Mouse (Mus musculus) spleen, postnatal 4 days (tissue): ENCODE results near the gene Rac1.

ENCODE experiments used
- DNase-seq, 2 experiments: peaks; one replicate each; pipeline ENCODE4 v3.0.0; 2022; ENCODE audit warnings: low spot score in 2 of 2

Rac1 gene

DNA sequence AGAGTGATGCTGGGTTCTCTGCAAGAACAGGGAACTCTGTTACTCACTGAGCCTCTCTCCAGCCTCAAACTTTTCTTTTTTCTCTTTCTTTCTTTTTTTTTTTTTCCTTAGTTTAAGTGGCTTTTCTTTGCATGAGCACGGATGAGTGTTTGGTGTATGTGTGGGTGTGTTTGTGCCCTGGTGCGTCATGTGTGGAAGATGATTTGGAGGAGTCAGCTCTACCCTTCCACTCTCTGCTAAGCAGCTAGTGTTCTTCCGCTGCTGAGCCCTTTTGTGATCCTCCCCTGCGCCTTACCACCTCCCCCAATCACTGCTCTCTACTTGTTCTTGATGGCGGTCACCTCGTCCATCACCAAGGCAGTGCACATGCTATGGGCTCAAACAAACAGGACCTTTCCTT lies 32.1 kb downstream of the Rac1 start:
- no peak for DNase-seq

DNA sequence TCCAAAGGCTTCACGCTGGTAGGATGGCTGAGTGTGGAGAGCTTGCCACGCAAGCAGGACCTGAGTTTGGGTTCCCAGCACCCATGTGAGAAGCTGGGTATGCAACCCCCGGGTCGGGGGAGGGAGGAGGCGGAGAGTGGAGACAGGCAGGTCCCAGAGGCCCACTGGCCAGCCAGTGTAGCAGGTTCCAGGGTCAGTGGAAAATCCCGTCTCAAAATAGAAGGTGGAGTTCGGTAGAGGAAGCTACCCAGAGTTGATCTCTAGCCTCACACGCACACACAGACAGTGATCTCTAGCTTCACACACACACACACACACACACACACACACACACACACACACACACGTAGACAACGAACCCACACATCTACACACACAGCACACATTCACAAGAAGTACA lies 34.7 kb downstream of the Rac1 start:
- DNase-seq: no peak

DNA sequence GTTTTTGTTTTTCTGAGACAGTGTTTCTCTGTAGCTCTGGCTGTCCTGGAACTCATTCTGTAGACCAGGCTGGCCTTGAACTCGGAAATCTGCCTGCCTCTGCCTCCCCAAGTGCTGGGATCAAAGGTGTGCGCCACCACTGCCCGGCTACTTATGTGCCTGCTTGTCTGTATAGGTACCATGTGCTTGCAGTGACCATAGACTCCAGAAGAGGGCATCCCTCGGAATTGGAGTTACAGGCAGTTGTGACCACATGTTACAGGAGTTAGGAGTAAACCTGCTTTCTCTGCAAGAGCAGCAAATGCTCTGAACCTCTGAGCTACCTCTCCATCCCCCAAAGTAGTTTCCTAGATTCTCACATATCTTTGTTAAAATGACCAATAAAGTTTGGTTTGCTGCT lies 36.1 kb downstream of the Rac1 start:
- DNase-seq: no peak

DNA sequence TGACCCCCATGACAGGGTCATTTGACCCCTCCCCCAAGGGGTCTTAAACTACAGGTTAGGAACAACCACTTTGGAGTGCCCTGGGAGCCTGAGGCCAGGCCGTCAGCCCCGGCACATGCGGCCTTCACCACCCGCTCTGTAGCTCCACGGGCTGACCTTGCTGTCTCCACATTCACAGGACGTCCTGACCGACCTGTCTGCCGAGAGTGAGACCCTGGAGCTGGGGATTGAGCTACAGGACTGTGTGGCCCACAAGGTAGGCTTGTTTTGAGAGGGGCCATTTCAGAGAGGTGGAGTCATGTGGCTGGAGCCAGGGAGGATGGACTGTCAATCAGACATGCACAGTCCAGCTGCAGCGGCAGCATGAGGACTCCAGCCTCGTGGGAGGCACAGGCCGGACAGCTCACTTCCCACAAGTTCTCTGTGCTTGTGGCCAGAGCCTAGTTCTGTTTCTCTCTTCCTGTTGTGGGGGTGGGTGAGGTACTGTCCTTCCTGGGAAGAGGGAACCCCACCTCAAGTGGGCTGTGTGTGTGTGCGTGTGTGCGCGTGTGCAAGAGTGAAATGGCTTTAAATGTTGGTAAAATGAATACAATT lies 38.0 kb downstream of the Rac1 start:
- DNase-seq: no peak

DNA sequence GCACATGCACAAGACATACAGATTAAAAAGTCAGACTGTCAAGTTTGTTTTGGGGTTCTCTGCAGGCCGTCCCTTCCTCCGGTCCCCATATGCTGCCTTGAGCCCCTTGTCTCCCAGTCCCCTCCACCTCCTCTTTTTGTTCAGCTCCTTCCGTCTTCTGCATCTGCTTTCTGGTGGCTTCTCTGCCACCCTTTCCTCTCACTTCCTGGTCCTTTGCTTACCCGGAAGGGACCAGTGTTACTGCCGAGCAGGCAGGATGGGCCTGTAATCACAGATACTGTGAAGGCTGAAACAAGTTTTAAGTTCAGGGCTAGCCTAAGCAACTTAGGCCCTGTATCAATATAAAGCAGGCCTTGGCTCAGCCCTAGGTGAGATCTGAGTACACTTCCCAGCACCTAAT lies 39.8 kb downstream of the Rac1 start:
- DNase-seq: no peak

DNA sequence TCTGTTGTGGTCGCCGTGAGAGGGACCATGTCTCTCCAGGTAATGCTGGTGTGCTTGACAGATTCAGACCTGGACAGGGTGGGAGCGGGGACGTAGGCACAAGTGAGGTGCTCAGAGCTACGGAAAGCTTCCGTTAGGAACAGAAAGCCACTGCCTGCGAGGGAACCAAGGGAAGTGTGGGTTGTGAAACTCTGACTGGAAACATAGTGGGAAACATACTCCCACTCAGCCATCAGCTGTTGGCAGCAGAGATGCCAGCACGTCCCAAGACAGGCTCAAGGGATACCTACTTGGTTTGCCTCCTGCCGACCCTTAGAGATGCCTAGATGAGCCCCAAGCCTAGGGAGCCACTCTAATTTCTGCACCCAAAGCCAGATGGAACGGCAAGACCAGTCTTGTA lies 40.6 kb downstream of the Rac1 start:
- DNase-seq: no peak

DNA sequence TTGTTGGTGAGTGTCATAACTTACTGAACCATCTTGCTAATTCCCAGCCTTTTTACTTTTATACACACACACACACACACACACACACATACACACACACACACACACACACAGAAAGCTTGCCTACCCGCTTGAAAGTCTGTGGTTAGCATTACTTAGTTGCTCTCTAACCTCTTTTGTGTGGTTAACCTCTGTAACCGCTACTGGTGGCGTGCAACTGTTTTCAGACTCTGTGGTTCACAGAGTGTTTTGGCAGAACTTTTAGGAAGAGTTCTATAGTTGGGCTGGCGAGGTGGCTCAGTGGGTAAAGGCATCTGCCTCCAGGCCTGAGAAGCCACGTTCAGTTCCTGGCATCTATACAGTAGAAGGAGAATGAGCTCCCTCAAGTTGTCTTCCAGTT lies 42.9 kb downstream of the Rac1 start:
- DNase-seq: no peak

DNA sequence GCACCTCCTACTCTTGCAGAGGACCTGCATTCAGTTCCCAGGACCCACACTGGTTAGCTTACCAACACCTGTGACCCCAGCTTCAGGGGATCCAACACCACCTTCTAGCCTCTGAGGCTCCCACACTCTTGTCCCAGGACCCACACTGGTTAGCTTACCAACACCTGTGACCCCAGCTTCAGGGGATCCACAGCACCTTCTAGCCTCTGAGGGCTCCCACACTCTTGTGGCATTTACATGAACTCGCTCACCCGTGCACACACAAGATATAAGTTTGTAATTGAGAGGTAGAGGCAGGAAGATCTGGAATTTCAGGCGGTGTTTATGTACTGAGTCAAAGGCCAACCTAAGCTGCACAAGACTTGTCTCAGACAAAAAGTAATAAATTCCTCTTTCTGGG lies 49.9 kb downstream of the Rac1 start:
- DNase-seq: no peak

DNA sequence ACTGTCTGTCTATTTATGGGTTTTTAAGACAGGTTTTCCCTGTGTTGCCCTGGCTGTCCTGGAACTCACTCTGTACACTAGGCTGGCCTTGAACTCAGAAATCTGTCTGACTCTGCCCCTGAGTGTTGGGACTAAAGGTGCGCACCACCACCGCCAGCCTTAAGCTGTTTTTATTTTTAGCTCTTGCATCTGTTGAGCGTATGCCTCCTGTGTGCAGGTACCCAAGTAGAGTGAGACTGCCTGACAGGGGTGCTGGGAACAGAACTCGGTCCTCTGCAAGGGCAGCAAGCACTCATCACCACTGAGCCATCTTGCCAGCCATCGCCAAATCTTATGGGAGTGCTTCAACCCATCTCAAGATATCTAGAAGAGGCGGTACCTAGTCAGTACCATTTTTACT lies 51.8 kb downstream of the Rac1 start:
- DNase-seq: no peak

DNA sequence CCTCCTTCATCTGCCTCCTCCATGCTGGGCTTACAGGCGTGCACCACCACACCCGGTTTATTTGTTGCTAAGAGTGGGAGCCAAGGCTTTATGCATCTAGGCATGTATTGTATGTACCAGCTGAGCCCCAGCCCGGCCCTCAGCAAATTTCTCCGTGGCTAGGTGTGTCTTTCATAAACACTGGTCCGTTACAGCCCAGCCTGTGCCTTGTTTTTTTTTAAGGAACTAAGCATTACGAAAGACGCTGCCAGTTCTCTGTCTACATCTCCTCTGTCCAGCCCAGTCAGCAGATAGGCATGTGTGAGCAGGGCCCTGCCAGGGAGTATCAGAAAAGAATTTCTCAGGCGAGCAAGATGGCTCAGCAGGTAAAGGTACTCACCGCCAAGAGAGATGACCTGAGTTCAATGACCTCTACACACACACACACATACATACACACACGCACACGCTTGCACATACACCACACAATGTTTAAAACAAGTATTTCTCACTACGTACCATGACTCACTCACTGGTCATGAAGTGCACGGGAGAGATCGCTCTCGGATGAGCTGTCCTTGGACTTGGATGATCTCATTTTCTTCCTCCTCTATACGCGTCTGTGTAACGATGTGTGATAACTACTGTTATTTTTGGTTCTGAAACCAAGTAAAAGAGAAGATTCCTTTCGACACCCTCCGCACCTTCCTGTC lies 52.5 kb downstream of the Rac1 start:
- no peak for DNase-seq

DNA sequence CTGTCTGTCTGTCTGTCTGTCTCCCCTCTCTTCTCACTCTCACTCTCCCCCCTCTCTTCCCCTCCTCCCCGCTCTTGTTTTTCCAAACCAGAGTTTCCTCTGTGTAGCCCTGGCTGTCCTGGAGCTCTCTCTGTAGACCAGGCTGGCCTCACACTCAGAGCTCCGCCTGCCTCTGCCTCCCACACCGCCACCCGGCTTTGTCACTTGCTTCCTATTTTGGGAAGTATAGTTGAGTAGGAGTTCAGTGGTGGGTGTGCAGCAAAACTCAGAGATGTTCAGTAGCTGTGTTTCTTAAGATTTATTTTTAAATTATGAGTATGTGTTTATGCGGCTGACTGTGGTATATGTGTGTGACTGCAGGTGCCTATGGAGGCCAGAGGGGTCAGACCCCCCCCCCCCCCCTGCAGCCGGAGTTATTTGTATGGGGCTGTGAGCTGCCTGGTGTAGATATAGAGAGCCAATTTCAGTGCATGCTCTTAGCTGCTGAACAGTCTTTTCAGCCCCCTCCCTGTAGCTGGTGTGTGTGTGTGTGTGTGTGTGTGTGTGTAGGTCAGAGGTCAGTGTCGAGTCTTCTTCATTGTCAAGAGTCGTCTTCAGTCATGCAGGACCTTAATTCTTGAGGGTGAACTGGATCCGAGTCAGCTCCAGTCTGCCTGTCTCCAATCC lies 55.8 kb downstream of the Rac1 start:
- peak; percentile 11 to 61 for DNase-seq

DNA sequence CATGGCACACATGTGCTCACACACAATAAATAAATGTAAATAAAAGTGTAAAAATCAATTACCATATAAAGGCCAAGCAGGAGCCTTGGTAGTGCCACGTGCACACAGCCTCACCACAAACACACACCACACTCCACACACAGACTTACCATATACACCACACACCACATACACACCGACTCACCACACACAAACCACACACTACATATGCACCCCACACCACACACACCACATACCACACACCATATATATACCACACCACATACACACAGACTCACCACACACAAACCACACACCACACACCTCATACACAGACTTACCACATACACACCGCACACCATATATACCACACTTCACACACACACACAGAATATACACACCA lies 56.7 kb downstream of the Rac1 start:
- no peak for DNase-seq

DNA sequence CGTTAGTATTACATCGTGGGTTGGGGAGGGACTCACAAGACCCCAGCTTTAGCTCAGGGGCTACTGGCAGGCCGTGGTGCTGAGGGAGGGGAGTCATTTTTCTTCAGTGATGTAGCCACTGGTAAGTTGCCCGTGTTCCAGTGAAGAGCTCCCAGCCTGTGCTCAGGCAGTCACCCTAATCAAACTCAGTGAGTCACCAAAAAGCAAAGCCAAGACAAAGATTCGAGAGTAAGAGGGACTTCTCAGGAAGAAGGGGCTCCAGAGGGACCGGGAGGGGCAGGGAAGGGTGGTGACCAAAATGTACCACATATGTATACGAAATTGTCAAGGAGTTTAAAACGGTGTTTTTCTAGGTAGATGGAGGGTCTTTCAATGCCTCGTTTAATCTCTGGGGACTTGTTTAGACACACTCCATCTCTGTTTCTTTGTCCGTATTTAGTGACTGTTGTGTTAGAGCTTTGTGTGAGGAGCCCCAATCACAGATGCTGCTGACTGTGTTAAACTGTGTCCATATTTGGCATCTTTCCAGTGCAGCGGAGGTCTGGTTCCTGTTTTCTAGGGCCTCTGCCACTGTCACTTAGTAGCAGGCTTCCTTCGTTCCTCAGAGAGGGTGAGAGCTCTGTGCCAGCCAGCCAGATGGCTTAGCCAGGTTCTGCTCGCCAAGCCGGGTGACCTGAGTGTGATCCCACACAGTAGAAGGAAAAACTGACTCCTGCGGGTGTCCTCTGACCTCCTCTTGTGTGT lies 57.2 kb downstream of the Rac1 start:
- peak; percentile 59 to 74 for DNase-seq

DNA sequence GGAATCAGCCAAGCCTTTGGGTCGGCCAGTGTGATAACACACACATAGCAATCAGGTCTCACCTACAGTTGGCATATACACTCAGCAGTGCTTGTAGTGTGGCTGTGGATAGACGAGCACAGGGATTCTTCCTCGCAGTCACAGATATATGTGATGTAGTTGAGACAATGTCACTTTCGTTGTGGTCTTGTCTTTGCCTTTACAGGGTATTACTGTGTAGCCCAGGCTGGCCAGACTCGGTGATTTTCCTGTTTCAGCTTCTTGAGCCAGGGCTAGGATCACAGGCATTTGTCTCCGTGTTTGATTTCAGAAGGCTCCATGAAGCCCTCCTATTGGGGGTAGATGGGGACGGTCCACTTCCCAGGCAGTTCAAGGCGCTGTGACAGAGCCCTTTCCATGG lies 58.2 kb downstream of the Rac1 start:
- peak; percentile 7 to 47 for DNase-seq

DNA sequence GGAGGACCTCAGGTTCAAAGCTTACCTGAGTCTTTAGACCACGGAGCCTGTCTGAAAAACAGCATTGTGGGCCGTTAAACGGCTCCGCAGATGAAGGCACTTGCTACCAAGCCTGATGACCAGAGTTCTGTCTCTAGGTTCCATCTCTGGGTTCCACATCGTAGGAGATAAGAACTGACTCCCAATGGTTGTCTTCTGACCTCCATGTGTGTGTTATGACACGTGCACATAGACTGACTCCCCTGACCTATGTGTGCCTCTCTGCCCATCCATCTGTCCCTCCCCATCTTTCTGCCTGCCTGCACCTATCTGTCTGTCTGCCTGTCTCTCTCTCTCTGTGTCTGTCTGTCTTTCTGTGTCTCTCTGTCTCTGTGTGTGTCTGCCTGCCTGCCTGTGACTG lies 59.9 kb downstream of the Rac1 start:
- peak; percentile 8 to 53 for DNase-seq

DNA sequence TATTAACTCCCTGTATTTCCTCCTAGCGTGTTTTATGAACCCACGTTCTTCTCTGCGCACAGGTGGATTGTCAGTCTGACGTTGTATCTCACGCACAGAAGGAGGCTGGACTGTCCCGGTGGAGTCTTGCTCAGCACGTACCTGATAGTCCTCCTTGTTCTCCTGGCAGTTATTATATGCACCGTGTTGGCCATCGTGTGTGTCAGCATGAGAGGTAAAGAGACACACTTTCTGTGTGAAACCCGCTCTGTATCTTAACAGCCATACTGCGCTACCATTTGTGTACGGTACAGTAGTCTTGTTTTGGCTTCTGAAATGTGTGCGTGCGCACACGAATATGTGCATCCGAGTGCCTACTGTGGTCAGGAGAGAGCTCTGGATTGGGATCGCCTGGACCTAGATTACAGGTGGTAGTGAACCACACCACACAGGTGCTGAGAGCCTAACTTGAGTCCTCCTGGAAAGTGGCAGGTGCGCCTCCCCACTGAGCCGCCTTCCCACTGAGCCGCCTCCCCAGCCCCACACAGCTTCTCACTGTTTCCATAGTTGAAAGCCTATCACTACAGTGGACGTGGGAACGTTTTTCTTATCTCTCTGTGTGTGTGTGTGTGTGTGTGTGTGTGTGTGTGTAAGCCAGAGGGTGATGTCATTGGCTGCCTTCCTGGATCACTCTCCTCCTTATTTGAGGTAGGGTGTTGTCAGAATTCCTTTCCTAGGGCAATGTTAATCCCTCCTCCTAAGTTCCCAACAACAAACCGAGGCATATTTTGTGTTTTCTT lies 60.8 kb downstream of the Rac1 start:
- DNase-seq: peak; percentile 11 to 53

DNA sequence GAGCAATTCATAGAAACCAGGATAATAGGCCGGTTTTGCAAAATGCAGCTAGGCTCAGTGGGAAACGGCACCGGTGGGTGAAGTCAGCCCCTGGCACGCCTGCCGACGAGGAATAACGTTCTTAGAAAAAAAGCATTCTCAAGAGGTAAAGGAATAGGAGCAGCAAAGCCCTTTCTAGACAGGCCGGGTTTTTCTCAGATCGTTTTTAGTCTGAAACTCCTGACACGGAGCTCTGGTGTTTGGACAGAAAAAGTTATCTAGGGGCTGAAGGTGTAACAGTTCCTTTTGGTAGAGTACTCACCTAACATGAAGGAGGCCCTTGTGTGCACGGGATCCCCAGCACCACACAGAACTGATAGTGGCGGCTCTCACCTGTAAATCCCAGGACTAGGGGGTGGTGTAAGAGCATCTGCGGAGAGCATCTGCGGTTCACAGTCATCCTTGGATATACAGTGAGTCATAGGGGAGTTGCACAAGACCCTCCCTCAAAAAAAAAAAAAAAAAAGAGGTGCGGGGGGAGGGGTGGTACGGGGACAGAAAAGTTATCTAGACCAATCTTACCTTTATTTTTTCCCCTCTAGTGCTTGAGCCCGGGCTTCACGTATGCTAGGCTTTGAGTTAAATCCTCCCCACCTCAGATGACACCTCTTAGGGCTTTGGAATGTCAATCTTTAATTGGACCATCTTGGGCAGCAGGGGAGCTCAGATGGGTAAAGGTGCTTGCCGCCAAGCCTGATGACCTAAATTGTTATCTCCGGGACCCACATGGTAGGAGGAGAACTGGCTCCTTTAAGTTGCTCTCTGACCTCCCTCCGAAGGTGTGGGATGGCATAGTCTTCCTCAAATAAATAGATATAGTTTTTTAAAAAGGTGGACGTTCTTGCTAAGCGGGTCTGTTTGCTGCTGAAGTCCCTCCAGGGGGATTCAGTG lies 62.4 kb downstream of the Rac1 start:
- DNase-seq: peak; percentile 25 to 63

DNA sequence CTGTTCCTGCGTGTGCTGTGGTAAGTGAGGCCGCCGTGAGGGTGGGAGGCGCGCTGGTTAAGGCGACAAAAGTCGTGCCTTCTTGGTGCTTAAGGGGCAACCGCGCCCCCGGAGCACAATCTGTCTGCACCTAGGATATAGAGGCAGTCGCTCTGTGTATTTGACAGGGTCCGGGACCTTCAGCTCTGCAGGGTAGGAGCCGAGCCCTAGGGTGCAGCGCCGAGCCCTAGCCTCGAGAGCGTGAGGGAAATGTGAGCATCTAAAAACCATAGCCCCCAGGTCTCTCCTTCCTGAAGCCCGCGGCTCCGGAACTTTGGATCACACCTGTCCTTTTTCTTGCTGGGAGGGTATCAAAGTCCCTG lies 63.1 kb downstream of the Rac1 start:
- no peak for DNase-seq

DNA sequence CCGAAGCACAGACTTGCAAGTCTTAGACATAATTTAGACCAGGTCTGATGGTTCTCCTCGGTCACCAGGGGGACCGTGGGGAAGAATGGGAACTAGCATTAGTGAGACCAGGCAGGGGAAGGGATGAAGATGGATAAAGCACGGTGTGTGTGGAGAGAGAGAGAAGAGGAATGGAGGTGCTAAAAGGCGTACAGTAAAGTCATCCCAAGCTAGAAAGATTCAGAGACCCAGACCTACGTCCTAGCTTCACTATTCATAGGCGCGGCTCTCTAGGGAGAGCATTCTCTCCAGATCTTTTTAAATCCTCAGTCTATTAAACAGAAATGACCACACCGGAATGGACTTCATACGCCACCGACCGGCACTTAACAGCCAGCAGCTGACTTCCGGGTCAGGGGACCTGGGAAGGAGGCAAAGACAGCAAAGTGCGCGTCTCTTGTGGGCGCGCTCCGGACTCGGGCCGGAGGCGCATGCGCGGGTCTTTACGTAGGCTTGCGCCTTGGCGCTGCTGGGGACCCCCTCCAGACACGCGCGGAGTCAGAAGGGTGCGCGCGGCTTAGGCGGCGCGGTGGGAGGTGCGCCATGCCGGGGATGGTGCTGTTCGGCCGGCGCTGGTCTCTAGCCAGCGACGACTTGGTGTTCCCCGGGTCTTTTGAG lies 63.6 kb downstream of the Rac1 start, which contains the start of gene Daglb:
Daglb (plus strand) TSS at position 485 of the 657 bp plus-strand sequence.
- DNase-seq: peak; percentile 87 to 94

DNA sequence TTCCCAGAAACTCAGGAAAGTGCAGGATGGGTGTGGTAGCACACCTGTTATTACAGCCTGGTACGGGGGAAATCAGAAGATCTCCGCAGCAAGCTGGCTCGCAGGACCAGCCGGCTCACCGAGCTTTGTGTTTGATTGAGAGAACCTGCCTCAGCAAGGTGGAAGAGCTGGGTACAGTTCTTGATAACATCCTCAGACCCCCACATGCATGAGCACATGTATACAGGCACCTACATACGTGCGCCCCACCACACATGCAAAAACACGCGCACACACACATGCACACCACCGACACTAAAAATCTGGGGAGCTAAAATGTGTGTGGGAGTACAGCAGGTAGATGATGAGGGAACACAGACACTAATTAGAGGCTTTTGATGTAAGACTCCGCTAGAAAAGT lies 64.2 kb downstream of the Rac1 start:
- DNase-seq: peak; percentile 10 to 56
